Mouse (Mus musculus) mesoderm, embryonic 11.5 days (tissue): ENCODE measurements at regions not wholly inside any gene's neighbourhood (a gene's known extent, or its start where the extent isn't known, plus 50 kb on each side); places are given as distances from the start of the nearest gene placed in this dataset.

Source experiments
- DNase-seq: peaks from one replicate; pipeline ENCODE4 v3.0.0-alpha.2; 2012; ENCODE audit warnings: low read depth, low spot score

GRCm38 (mm10) chr3:8310379-8311128 lies 1299.3 kb downstream of the Zfp704 start:
- DNase-seq, result peak; percentile 22

DNA sequence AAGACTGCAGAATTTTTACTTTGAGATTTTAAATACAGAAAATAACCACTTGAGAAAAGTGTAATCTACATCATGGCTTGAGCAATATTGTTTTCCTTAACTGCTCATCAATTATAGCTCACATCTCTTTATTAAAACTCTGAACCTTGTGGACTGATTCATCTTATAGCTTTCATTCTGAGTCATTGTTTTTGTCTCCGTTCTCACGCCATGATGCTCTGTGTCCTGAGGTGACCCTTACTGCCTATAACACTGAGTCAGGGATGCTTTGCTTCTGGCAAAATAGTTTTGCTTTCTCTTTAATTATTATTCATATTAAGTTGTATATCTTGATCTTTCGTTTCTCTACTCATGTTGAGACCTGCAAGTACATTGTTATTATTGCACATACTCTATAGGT lies 1302.6 kb downstream of the Zfp704 start:
- no peak for DNase-seq

DNA sequence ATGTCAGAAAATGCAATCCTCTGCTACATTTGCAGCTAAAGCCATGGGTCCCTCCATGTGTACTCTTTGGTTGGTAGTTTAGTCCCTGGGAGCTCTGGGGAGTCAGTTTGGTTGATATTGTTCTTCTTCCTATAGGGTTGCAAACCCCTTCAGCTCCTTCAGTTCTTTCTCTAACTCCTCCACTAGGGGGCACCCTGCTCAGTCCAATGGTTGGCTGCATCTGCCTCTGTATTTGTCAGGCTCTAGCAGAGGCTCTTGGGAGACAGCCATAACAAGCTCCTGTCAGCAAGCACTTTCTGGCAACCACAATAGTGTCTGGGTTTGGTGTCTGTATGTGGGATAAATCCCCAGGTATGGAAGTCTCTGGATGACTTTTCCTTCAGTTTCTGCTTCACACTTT lies 1305.1 kb downstream of the Zfp704 start:
- DNase-seq, result no peak

- DNase-seq, result no peak
Observed at GRCm38 (mm10) chr3:8293036-8293435, 1316.8 kb downstream of the Zfp704 start.

DNA sequence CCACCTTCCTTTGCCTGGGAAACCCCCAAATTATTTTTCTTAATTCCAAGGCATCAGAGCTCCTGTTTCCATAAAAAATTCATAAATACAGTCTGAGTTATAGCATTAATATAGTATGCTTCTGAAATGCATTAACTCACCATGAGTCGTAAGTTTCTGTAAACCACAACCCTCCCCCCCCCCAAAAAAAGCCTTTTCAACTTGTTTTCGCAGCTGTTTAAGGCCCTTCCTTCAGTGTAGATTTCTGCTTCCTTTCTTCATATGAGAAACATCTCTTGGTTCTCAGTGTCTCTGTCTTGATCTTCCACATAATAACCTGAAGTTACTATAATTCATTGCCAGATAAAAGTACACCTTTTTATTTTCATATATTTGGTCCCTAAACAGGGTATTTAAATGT lies 1320.3 kb downstream of the Zfp704 start:
- no peak for DNase-seq

DNA sequence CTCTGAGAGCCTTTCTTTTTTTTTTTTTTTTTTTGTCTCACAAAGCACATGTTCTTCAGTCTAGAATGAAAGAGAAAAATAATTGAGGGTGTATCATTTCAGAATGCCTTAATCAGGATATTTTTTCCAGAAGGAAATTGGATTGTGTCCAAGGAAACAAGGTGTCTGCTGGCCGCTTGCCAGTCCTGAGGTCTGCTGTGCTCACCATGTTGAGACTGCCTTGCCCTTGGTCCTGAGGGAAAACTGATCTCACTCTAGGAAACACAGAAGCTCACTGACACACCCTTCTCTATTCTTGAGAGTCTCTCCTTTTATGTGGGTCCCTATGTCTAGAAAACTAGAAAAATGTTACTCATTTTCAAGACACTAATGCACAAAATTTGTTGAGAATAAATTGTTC lies 1321.4 kb downstream of the Zfp704 start:
- DNase-seq, result no peak

- DNase-seq, result no peak
Observed at GRCm38 (mm10) chr3:8284655-8285428, 1325.0 kb downstream of the Zfp704 start.

- no peak for DNase-seq
Observed at GRCm38 (mm10) chr3:8282411-8282810, 1327.5 kb downstream of the Zfp704 start.

DNA sequence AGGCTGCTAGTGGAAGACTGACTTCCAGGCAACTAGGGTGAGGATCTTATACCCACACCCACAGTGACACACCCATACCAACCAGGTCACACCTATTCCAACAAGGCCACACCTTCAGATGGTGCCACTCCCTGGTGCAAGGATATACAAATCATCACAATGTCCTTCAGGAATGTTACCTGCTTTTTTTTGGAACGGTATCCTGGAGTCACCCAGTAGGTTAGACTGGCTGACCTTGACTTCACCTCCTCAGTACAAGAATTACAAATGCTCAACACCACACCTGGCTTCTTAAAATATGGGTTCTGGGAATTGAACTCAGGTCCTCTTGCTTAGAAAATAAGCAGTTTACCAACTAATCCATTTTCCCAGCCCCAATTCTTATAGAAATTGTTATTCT lies 1333.2 kb downstream of the Zfp704 start:
- DNase-seq, result no peak

- DNase-seq, result no peak
Observed at GRCm38 (mm10) chr3:8270935-8271298, 1339.0 kb downstream of the Zfp704 start.

GRCm38 (mm10) chr3:8270009-8270934 lies 1339.6 kb downstream of the Zfp704 start:
- no peak for DNase-seq

DNA sequence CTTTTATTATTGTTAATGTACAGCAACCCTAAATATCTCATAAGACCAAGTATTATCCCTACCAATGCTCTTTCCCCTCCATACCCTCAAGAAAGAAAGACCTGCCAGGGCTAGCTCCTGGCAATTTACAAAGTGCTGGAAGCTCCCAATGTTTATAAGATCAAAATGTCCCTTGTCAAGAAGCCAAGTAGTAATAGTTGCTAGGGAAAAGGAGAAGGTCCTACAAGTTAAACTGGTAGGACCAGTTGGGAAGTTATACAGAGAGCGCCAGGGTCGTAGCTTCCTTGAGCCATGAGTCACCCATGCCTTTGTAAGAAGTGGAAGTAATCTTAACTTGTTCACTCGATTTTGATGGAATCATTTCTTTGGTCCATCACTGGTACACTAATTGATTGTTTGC lies 1344.1 kb downstream of the Zfp704 start:
- no peak for DNase-seq

- DNase-seq, result peak; percentile 14
Observed at GRCm38 (mm10) chr3:8264366-8265033, 1345.4 kb downstream of the Zfp704 start.

GRCm38 (mm10) chr3:8257293-8257692 lies 1352.6 kb downstream of the Zfp704 start:
- no peak for DNase-seq

DNA sequence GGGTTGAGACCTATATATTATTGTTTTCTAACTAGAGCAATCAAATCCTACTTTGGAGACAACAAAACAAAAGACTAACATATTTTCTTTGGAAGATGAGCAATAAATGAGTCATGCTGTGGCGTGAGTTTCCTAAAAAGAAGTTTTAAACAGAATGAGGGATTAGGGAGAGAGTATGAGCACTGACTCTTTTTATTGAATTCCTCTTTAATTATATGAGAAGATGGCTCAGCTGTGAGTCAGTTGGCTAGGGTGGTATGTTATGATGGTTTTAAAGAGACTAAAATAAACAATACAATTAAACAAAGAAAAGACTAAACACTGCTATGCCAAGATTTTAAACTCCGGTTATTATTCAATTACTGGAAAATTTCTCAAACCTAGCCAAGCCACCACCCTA lies 1357.6 kb downstream of the Zfp704 start:
- no peak for DNase-seq

DNA sequence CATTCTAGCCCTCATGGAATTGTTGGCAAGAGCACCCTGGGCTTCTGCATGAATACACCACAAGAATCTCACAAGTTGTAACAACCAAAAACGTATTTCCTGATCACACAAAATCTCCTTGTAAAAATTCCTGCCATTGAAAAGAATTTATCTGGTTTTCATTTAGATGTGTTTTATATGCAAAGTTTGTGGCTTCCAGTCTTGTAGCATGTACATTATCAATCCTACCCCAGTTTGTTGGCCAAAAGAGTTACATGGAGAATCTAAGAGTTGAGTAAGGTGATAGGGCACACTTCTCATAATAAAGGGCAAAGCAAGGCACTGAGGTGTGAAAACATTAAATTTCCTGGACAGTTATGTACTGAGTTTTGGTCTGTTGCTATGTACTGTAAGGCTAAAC lies 1361.0 kb downstream of the Zfp704 start:
- DNase-seq, result no peak

DNA sequence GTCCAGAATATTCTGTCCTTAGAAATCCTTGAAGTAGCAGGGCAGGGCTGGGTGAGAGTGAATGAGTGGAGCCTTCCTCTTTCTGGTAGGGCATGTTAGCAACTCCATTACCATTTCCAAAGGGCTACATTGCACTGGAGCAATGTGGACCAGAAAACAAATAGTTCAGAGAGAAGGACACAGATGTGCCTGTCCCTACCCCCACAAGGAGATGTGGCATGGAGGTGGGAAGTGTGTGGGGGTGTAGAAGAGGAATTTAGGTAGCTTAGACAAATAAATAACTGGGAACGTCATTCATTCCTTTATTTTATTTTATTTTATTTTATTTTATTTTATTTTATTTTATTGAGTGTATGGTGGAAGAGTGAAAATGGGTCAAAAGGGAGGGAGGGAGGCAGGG lies 1364.1 kb downstream of the Zfp704 start:
- peak; percentile 21 for DNase-seq

DNA sequence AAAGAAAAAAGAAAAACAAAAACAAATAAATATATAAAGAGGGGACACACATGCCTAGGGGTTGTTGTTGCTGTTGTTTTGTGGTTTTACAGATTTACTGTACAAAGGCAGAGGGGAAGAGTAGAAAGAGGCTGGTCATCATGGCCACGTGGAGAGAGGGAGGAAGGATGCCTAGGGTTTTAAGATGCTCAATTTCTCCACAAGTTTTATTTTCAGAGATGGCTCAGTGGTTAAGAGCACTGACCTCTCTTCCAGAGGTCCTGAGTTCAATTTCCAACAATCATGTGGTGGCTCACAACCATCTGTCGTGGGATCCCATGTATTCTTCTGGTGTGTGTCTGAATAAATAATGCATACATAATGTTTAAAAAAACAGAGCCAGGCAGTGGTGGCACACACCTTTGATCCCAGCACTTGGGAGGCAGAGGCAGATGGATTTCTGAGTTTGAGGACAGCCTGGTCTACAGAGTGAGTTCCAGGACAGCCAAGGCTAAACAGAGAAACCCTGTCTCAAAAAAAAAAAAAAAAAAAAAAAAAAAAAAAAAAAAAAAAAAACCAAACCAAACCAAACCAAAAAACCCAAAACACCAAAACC lies 1364.6 kb downstream of the Zfp704 start:
- DNase-seq, result peak; percentile 89

GRCm38 (mm10) chr3:8244526-8245194 lies 1365.2 kb downstream of the Zfp704 start:
- peak; percentile 71 for DNase-seq

GRCm38 (mm10) chr3:8206623-8207404 lies 1403.1 kb downstream of the Zfp704 start:
- DNase-seq, result no peak
